In genomic region chr12:82603979-82604378, GRCm38 (mm10) we compare ENCODE assay signal across 20 mouse cellular contexts. TPM values are rescaled to one million over a fixed set of nuclear protein-coding genes. Genes with fewer than 3 reads are reported as not detected.
"Had no signal": no experiment of that assay in that cellular context is flagged by ENCODE, and none has a peak within 500 bp of the region (broad histone marks: within the 10 kb centered on the region; RNA-seq: fewer than 3 reads in every experiment).

No protein-coding gene starts in this region.

- ATAC-seq: liver, postnatal 0 days; lung, postnatal 0 days had no signal

- H3K27me3 ChIP-seq: lung, embryonic 15.5 days; megakaryocyte, embryonic 14.5 days; midbrain, embryonic 12.5 days; neural tube, embryonic 12.5 days; stomach, embryonic 15.5 days had no signal

- H3K4me2 ChIP-seq: lung, embryonic 15.5 days; midbrain, embryonic 12.5 days; neural tube, embryonic 12.5 days; stomach, embryonic 15.5 days had no signal

- H3K4me3 ChIP-seq: lung, embryonic 15.5 days; megakaryocyte, embryonic 14.5 days; midbrain, embryonic 12.5 days; neural tube, embryonic 12.5 days; stomach, embryonic 15.5 days had no signal

- H3K9me3 ChIP-seq: lung, embryonic 15.5 days; megakaryocyte, embryonic 14.5 days; midbrain, embryonic 12.5 days; neural tube, embryonic 12.5 days; stomach, embryonic 15.5 days had no signal

- H3K4me1 ChIP-seq: lung, embryonic 15.5 days; megakaryocyte, embryonic 14.5 days; neural tube, embryonic 12.5 days; stomach, embryonic 15.5 days had no signal

- DNase-seq: liver, postnatal 0 days; lung, adult 2 months; lung, postnatal 14 days; lung, postnatal 36 days; midbrain, embryonic 14.5 days; right cerebral cortex, postnatal 14 days; thymus, adult 2 months; thymus, postnatal 25 days; thymus, postnatal 4 days had no signal

- H3K36me3 ChIP-seq: lung, embryonic 15.5 days; midbrain, embryonic 12.5 days; neural tube, embryonic 12.5 days; stomach, embryonic 15.5 days had no signal

- H3K9ac ChIP-seq: liver, postnatal 0 days; lung, embryonic 15.5 days; midbrain, embryonic 12.5 days; neural tube, embryonic 12.5 days; stomach, embryonic 15.5 days had no signal

- H3K27ac ChIP-seq: lung, embryonic 15.5 days; macrophage; midbrain, embryonic 12.5 days; neural tube, embryonic 12.5 days; stomach, embryonic 15.5 days; stomach, postnatal 0 days had no signal

RNA-seq across cellular contexts. Expression of gene Rgs6, which starts 15.9 kb away (rescaled TPM):
- total RNA-seq: megakaryocyte progenitor cell, adult 5-6 weeks; monocyte, adult 5-6 weeks; neutrophil, adult 5-6 weeks had no signal
- polyA plus RNA-seq: macrophage had no signal
